Mouse (Mus musculus): Measurements from ENCODE around the gene 5430419D17Rik.
A peak's percentile ranks its signal among the peaks of the same experiment; 100 is the strongest.

The 5430419D17Rik gene

DNA sequence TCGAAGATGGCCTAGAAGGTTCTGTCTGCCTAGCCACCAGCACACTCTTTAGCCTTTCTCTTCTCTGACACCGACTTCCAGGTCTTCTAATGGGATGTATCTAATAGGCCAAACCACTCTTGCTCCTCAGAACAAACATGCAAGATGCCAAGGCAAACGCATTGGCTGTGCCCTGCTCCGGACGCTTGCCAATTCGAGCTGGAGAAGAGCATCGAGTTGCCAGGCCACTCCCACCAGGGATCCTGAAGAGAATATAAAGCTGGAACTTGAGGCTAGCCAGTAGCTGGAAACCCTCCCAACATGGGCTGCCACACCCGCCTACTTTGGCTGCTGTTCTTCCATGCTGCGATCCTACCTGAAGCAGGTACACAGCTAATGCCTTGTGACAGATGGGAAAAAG is at the start of gene 5430419D17Rik:
TSS of gene 5430419D17Rik (plus strand) at position 282 of the 400 bp plus-strand sequence.
- no peak for DNase-seq (ENCODE audit: low read depth)

DNA sequence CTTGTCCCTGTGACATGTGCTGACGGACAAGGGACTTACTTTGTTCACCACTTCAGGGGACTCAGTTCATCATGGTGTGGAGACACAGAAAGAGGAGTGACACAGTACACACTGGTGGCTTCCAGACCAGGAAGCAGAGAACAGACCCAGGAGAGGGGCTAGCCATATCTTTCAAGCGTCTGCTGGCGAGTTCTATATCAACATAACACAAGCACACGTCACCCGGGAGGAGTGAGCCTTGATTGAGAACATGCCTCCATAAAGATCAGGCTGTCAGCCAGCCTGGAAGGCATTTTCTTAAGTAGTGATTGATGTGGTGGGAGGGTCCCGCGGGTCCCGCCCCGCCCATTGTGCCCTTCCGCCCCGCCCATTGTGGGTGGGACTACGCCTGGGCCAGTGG is 44.2 kb upstream of the 5430419D17Rik start:
- DNase-seq (ENCODE audit: low read depth) = no peak

DNA sequence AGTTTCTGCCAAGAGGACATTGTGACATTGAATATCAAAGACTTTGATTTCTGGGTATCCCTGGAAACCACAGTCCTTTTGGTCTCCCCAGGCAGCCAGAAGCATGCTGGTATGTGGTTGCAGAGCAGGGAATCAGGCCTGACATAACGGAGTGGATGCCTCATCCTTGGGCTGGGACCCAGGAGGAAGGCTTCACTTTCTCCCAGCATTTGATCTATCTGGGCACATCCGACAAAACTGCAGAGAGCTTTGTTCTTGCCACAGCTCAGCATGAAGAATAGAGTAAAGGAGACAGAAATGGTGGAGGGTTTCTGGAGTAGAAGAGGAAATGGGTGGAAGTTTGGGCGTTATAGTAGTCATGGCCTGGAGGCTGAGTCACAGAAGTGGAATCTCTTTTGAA is 41.0 kb upstream of the 5430419D17Rik start:
- DNase-seq (ENCODE audit: low read depth) = no peak

DNA sequence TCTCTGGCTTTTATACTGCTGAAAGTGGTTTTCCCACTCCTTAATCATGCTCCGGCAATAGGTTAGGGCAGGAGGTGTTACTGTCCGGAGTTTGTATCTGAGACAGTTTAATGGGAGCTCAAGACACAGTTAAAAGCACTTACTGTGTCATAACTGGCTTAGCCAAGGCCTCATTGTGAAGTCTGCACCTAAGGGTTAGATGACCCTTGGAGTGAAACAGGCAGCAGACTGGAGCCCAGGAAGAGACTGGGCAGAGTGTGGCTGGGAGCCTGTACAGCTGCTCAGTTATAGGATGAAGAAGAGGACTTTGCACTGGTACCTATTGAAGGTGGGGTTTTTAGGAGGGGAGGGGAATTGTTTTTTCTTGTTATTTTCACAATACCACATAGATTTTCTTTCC is 28.0 kb upstream of the 5430419D17Rik start, which contains the start of gene 4933402N03Rik:
TSS of gene 4933402N03Rik (minus strand) at position 101 of the 400 bp plus-strand sequence.
- no peak for DNase-seq (ENCODE audit: low read depth)

DNA sequence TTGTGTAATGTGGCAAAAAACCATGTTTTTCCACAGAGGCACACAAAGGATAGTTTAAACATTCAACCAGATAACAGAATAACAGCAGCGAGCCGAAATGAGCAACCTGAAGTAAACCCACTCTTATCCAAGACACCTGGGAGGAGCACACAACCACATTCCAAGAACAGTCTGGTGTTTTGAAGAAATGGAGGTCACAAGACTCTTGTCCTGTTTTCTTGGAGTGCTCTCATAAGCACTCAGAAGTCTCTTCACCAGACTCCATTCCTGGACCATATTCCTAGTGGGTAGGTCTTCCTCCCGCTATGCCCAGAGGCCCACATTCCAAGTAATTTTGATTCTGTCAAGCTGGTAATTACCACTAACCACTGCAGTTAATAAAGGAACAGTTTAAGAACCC is 24.0 kb upstream of the 5430419D17Rik start:
- DNase-seq (ENCODE audit: low read depth) = no peak

DNA sequence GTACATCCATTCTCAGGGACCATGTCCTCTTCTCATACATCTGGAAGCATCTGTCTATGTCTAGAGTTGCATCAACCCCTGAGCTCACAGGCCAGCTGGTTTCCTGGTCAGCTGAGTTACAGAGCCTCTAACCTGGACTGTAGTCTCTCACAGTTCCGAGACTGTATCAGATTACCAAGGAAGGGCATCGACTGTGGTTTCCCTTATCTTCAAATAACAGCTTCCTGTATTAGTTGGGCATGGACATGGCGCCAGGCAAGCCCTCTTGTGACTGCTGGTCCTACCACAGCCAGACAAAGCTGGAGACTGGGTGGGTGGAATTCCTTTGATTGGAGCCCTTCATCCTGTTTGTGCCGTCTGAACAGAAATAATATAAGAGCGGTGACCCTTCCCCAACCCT is 21.2 kb upstream of the 5430419D17Rik start:
- DNase-seq (ENCODE audit: low read depth) = no peak

DNA sequence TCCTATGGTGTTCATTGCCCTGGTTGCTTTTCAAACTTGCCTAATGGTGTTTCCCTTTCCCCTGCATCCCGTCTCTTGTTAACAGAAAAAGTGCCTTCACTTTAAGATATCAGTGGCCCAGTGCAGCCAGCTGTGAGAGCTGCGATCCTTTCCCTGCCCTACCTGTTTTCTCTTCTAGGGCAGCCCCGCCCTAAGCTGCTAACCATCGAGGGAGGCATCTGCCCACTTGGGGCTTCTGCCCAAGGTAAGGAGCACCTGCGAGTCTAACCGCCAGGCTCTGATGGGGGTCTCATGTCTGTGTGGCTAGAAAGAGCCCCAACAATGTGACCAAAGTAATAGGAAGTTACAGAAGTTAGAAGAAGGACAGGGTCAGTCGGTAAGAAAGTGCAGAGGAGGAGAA is 12.0 kb upstream of the 5430419D17Rik start:
- no peak for DNase-seq (ENCODE audit: low read depth)

DNA sequence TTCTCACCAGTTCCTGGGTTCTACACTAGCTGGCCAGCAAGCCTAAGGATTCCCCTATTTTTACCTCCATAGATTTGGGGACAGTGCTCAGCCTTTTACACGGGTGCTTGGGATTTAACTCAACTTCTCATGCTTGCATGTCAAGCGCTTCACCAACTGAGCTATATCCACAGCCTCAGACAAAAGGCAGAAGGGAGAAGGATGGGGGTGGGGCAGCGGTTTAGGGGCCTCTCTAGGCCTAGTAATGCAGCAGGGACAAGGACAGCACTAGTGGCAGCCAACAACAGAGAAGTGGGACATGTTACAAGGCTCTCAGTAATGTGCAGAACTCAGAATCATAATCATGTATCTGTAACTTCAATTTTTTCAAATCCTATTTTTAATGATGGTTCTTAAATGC is 6.4 kb upstream of the 5430419D17Rik start:
- DNase-seq (ENCODE audit: low read depth) = no peak

DNA sequence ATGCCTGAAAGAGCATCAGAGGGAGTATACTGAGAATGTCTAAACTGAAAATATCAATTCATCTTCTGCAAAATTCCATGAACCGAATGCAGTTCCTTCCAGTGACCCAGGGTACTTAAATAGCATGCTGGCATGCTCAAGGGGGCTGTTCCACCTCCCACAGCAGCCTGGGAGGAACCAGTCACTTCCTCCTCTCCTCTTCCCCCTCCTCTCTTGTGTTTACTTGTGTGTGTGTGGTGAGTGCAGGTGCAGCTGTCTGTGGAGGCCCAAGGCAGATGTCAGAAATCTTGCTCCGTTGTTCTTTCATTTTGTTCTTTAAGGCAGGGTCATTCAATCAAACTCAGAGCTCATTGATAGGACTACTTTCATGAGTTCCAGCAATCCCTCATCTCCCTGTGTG is 5.1 kb upstream of the 5430419D17Rik start:
- no peak for DNase-seq (ENCODE audit: low read depth)

DNA sequence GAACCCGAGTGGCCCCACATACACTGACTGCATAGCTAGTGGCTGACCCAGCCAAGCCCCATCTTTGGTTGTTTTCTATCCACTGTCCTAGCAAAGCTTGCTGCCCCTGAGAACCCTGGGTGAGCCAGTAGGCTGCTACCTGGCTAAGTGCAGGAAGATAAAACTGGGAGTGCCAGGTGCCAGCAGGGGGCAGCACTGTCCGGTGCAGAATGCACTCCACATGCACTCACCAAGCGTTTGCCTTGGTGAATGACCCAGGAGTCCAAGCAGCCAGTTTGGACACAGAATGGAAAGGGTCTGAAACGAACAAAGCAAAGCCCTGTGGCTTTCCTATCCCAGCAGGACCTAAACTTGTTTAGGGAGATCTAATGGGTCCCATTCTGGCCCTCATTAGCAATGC is 8.5 kb downstream of the 5430419D17Rik start:
- DNase-seq (ENCODE audit: low read depth) = peak; percentile 13

DNA sequence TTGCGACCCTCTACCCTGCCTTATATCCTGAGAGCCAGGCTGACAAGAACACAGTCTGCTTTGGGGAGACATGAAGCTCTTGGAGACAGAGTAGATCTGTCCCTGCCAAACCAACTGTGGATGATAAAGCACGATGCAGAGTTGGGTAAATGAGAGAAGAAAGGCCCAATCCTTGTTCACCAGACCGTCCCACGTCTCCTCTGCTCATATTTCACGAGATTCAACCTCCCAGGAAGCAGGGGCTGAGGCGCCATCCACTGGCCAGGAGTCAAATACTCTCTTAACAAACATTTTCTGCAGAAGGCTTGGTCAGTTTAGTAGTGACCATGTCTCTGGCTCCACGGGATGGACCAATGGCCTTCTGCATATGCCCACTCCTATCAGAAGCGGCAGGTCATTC is 10.1 kb downstream of the 5430419D17Rik start:
- DNase-seq (ENCODE audit: low read depth) = no peak

DNA sequence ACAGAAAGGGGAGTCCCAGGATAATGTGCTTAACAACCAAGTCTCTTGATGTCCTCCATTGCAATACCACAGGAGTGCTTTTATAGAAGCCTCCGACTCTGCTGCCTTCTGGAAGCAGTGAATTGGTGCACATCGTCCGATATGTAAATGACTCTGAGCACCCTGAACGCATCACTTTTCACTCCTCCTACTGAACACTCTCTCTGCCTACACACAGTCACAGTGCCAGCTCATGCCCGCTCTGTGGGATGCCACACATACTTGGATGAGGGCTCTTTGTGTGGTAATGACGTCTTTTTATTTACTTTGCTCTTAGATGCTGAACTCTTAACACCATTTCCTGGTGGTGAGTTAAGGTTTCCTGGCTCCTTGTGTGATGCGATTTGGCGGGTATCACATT is 12.8 kb downstream of the 5430419D17Rik start:
- DNase-seq (ENCODE audit: low read depth) = no peak

DNA sequence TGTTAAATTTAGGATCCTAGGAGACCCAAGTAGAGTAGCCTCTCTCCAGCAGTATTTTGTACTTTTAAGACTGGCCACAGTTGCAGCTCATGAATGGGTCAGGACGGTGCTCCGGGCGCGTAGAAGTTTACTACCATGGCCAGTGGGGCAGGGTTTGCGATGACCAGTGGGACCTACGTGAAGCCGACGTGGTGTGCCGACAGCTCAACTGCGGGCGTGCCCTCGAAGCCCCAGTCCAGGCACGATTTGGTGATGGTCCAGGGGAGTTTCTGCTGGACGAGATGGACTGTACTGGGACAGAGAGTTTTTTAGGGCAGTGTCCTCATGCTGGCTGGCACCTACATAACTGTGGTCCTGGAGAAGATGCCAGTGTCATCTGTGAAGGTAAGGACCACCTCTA is 13.8 kb downstream of the 5430419D17Rik start:
- no peak for DNase-seq (ENCODE audit: low read depth)

DNA sequence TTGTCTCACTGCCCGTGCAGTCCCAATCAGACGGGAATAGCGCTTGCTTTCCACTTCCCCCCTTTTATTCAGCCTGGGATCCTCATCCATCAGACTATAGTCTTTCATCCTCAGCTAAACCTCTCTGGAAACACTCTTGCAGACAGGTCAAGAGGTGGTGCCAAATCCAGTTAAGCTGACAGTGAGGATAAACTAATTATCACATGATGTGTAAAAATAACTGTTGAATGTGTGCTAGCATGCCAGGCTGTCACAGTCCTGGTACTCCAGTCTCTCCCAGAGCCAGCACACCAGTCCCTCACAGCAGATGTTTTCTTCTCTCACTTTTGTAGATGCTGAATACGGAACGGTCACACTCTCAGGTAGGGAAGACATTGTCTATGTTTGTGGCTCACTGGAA is 48.9 kb downstream of the 5430419D17Rik start:
- no peak for DNase-seq (ENCODE audit: low read depth)

DNA sequence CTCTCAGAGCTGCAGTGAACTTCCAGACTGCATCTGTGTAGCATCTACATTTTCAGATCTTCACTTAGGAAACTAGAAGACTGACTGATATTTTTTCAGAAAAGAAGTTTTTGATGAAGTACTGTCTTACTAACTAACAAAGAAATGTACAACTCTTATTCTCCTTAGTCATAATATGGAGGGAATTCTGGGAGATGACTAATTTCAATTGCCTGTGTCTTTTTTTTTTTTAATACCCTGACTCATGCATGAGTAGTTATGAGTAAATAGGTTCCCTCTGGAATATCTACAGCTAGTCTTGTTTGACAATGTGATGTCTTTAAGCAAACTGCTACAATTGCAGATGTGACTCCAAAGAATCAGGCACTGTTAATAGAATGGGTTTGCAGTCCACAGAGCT is 61.9 kb downstream of the 5430419D17Rik start:
- no peak for DNase-seq (ENCODE audit: low read depth)

DNA sequence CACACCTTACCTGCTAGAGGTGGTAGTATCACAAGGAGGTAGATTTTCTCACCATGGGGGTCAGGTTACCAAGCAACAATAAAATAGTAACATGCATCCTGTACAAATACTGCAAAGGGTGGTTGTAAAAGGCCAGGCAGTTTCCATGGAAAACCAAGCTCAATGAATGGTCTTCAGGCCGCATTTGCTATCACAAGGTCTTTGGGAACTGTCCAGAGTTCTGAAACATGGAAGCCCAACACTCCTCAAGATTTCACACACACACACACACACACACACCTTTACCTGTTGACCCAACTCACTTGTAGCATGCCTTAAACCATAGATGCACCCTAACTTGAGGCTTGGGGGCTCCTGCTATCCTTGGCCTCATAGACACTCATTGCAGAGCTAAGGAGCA is 70.8 kb downstream of the 5430419D17Rik start:
- peak; percentile 1 for DNase-seq (ENCODE audit: low read depth)

DNA sequence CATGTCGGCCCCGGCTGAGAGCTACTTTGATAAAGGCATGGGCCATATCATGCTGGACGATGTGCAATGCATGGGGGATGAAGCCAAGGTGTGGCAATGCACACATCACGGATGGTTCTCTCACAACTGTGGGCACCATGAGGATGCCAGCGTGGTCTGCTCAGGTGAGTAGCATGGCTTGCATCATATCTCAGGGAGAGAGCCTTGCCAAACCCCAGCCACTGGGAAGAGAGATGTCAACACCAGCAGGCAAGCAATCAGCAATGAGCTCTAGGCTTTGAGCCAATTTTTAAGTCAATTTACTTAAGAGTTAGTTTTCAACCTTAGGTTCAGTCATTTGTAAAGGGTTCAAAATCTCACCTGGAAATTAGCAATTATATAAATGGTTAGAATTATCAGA is 82.6 kb downstream of the 5430419D17Rik start:
- no peak for DNase-seq (ENCODE audit: low read depth)

DNA sequence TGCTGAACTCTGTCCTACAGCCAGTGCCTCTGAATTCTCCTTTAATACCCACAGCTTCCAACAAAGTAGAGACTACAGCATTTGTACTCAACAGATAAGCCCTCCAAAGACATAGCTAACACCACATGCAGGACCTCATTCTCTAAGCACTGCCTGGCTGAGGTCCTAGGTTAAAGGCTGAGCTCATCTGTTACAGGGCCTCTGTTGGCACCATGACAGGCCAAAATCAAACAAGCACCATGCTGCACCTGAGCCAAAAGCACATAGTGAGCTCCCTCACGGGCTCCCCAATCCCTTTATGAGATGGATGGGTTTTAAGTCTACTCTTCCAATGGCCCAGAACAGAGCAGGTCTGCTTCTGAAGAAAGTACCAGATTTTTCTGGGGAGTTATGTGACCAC is 83.1 kb downstream of the 5430419D17Rik start:
- DNase-seq (ENCODE audit: low read depth) = no peak

DNA sequence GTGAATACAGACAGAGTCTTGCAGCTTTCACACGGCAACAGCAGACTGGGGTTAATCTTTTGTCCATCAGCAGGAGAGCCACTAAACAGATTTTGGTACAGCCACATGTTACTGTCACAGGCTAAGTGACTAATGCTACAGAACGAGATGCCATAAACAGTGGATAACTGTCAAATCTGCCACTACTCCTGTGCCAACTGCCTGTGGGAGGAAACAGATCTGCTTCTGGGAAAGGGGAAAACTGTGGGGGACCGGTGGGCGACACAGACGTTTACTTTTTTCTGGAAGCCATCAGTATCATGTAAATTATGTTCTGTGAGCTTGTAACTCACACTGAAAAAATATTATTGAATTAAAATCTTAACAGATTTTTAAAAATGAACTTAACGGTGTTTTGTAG is 86.7 kb downstream of the 5430419D17Rik start:
- no peak for DNase-seq (ENCODE audit: low read depth)

DNA sequence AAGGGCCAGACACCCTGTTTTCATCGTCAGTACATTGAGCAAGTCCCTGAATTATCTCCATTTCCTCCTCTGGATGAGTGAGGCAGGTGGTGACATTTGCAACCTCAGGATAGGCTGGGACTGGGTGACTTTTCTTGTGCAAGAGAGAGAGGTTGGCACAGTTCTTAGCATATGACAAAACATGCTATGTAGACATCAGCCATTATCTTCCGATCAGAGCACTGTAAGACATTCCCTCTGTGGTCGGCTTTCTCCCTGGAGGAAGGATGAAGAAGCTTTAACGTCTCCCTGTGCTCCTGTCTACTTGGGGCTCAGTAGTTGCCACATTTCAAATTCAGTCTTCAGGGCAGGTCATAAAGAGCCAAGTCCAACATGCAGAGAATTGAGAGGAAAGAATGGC is 90.0 kb downstream of the 5430419D17Rik start:
- DNase-seq (ENCODE audit: low read depth) = no peak

DNA sequence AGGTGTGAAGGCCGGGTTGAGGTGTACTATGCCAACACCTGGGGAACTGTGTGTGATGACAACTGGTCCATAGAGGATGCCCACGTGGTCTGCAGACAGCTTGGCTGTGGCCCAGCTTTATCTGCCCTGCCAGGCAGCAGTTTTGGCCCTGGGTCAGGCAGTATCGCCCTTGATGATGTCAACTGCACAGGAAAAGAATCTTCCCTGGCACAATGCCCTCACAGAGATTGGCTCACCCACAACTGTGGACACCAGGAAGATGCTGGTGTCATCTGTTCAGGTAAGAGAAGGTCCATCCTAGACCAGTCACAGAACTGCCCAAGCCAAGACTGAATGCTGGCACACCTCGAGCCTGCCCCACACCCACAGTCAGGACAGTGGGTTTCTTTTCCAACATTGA is 91.6 kb downstream of the 5430419D17Rik start:
- DNase-seq (ENCODE audit: low read depth) = no peak

DNA sequence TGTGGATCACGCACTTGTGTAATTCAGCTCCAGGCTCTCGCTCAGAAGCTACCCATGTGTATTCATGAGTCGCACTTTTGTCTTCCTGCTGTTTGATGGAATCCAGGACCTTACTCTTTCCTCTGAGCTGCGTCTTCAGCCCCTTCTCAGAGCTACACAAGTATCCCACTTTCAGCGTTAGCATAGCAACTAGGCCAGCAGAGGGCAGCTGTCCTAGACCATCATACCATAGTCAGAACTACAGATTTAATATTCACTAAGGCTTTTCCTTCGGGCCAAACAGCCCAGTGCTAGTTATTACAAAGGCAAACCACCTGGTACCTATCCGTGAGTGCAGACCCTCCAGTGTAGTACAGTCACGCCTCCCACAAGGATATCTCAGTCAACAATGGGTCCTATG is 122.9 kb downstream of the 5430419D17Rik start:
- no peak for DNase-seq (ENCODE audit: low read depth)

DNA sequence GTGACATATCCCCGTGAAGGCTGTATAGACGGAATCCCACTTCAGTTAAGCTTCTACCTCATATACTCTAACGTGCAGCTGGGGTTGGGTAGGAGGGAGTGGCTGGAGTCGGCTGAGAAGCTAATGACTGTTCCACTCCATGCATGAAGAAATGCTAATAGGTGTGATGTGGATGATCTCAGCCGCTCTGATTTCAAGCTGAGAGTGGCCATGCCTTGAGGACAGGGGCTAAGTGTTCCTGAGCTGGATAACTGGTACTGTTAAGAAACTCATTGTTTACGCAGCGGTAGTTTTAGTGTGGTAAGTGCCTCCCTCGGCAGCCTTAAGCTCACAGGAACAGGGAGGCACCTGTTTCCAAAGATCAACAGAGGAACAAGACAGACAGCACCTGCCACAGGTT is 129.1 kb downstream of the 5430419D17Rik start:
- no peak for DNase-seq (ENCODE audit: low read depth)

DNA sequence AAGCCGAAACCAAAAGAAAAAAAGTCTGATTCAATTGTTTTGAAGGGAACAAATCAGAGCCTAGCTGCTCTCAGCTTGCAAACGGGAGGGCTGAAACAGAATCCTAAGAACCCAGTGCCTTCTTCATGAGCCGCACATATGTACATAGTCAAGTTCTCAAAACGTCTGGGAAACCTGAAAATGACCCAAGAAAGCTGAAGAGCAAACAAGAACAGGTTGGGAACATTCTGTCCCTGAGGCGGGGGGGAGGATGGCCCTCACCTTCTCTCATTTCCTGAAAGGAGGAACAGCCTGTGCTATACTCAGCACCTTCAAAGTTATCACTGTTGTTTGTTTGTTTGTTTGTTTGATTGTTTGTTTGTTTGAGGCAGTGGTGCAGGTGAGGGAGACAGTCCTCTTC is 132.5 kb downstream of the 5430419D17Rik start:
- DNase-seq (ENCODE audit: low read depth) = no peak

DNA sequence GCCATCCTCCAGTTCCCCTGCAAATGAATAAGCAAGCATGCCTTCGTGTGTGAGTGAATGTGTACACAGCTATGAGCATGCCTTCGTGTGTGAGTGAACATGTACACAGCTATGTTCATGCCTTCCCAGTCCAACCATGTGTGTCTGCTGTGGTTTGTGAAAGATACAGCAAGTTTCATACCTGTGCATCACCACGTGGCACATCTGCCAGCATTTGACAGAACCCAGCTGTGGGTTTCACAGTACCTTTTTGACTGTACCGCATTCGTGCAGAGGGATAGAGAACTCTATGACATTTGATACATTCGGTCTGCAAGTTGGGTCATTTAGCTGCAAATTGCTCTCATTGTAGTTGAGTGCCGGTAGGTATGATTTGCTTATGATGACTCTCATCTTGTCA is 140.3 kb downstream of the 5430419D17Rik start:
- DNase-seq (ENCODE audit: low read depth) = no peak

Measured in induced T-regulatory cell, adult 2 months (primary cell).